Mouse (Mus musculus) heart, embryonic 16.5 days (tissue): ENCODE measurements around the gene Rdh19. TPM values are rescaled to one million over a fixed set of nuclear protein-coding genes. Genes with fewer than 3 reads are reported as not detected.
"Not testable (repeated sequence)": the region's sequence is repeated elsewhere in the genome, so short reads cannot be mapped to it uniquely, and the experiment has no call there.

Experiments used
- ATAC-seq: fragments of 200-750 bp; cut with Nextera tagmentation; replicated peaks from 2 replicates; pipeline ENCODE4 v1.8.0; 2017; ENCODE audit warnings: moderate number of reproducible peaks; ENCODE audit not compliant: insufficient read depth, low FRiP score; ENCODE audit errors: extremely low read depth
- H3K27ac ChIP-seq: fragments of 300-500 bp; sonication (generic); 2 replicates; pipeline ENCODE4 v1.5.1; 2014; ENCODE audit warnings: mild to moderate bottlenecking, low read length, control low read depth, moderate library complexity
- H3K27me3 ChIP-seq: fragments of 300-500 bp; sonication (generic); 2 replicates; pipeline ENCODE4 v1.6.1; 2014; ENCODE audit warnings: low read length, mixed read lengths; ENCODE audit not compliant: control insufficient read depth, insufficient read depth
- H3K36me3 ChIP-seq: fragments of 300-500 bp; sonication (generic); 2 replicates; pipeline ENCODE4 v1.6.1; 2014; ENCODE audit not compliant: control insufficient read depth, insufficient read depth
- H3K4me1 ChIP-seq: fragments of 300-500 bp; sonication (generic); 2 replicates; pipeline ENCODE4 v1.6.1; 2014; ENCODE audit warnings: low read length, mixed read lengths; ENCODE audit not compliant: control insufficient read depth, insufficient read depth
- H3K4me2 ChIP-seq: fragments of 300-500 bp; sonication (generic); 2 replicates; pipeline ENCODE4 v1.6.1; 2014; ENCODE audit warnings: low read depth, mild to moderate bottlenecking, control low read depth, low read length
- H3K4me3 ChIP-seq: fragments of 300-500 bp; sonication (generic); 2 replicates; pipeline ENCODE4 v1.5.1; 2014; ENCODE audit warnings: mild to moderate bottlenecking, control low read depth, low read length
- H3K9ac ChIP-seq: fragments of 300-500 bp; sonication (generic); 2 replicates; pipeline ENCODE4 v1.6.1; 2014; ENCODE audit warnings: low read length, control low read depth
- H3K9me3 ChIP-seq: fragments of 300-500 bp; sonication (generic); replicated peaks from 2 replicates; pipeline ENCODE4 v1.6.1; 2016; ENCODE audit warnings: low read length; ENCODE audit not compliant: control insufficient read depth
- WGBS: fragments of 180-500 bp; shearing (Covaris S2); extraction: QIAGEN DNeasy Blood & Tissue Kit; methylation state at CpG from one replicate; pipeline ENCODE4 v1.1.7; 2014; 5-methylcytosine and 5-hydroxymethylcytosine counted together
- polyA plus RNA-seq: library from polyadenylated mRNA; unstranded; fragments of >200 nt; fragmentation: Nextera tagmentation; extraction: Ambion mirVana; gene quantifications from 2 replicates; pipeline ENCODE4 v1.2.1, GENCODE M21; 2015

Gene Rdh19
- polyA plus RNA-seq, 1 experiment from 2014 or later, result not detected

DNA sequence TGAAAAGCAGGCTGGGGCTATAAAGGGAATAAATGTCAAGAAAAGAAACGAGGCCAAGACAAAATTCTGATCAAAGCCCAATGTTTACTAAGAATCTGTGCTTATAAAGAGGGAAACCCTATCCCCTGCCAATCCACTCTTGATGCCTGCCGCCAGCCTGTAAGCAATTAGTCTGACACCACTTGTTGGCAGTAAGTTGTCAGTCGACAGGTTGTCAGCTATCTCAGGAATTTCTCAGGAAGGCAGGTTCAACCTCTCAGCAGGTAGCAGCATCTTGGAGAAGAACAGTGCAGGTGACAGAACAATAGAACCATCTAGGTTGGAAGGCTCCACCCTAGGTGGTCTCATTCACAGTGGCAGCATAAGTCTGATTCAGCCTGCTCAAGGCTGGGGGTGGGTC, 20.6 kb upstream of the Rdh19 start:
- no peaks in the 10 kb centered on the region for H3K27me3 ChIP-seq
- no peak overlapping the region for H3K9ac ChIP-seq
- no peak overlapping the region for H3K4me2 ChIP-seq
- no peak overlapping the region for H3K4me3 ChIP-seq
- no peaks in the 10 kb centered on the region for H3K36me3 ChIP-seq
- H3K4me1 ChIP-seq, result no peaks in the 10 kb centered on the region
- no peak overlapping the region for H3K27ac ChIP-seq
- no peaks in the 10 kb centered on the region for H3K9me3 ChIP-seq
- 54% methylated on average over 3 of the region's 3 CpGs for WGBS
- ATAC-seq, result no peak

DNA sequence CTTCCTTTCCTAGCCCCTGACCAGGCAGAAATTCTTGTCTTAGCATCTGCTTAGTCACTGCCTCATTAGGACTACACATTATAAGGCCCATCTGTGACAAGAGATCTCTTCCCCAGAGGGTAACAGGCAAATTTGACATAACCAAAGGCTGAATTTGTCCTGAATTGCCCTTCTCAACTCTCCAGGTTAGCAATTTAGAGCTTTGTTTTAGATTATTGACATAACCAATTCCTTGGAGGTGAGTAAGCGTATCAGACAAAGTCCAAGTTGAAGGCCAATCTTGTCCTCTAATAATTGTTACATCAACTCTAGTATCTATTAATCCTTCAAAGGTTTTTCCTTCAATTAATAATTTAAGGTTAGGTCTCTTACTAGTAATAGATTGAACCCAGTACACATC, 15.5 kb upstream of the Rdh19 start:
- not testable (repeated sequence) for H3K9ac ChIP-seq, H3K36me3 ChIP-seq, H3K4me3 ChIP-seq, H3K27me3 ChIP-seq, ATAC-seq, H3K9me3 ChIP-seq, H3K27ac ChIP-seq, H3K4me1 ChIP-seq, H3K4me2 ChIP-seq
- 95% methylated on average over 1 of the region's 1 CpGs for WGBS

DNA sequence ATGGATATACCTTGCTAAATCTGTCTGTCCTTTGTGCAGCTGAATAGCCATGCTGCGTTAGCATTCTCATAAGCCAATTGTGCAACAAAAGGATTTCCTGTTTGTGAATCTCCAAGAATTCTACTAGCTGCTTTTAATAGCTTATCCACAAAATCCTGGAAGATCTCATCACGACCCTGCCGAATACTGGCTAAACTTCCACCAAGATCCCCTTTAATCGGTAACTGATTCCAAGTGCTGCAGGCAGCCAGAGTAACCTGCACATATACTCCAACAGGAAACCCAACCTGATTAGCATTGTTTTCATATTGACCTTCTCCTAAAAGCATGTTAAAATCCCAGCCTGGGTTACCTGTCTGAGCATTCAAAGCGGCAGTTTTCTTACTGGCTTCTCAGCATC, 14.4 kb upstream of the Rdh19 start:
- Histone ChIP-seq H3K27me3 (no peaks in the 10 kb centered on the region), H3K27ac (no peak overlapping the region), H3K9me3 (peaks cover 7% of the 10 kb centered on the region), H3K9ac (no peak overlapping the region), H3K4me2 (no peak overlapping the region), H3K36me3 (no peaks in the 10 kb centered on the region), H3K4me3 (no peak overlapping the region), H3K4me1 (no peaks in the 10 kb centered on the region)
- 67% methylated on average over 5 of the region's 5 CpGs for WGBS
- no peak for ATAC-seq

DNA sequence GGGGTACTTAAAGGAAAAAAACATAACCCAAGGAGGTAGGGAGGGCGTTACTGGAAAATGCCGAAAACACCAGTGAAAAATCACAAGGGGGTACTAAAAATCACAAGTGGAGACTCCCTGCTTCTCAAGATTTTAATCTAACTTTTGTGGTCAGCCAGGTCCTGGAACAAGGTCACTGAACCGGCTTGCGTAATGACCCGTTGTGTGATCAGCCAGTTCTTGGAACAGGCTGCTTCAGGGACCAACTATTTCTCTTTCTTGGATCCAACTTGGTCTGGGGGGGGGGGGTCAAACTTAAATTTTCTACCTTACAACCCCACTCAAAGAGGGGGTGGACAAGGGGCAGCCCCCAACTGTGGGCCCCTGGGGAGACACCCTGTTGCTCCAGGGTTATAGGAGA, 11.9 kb upstream of the Rdh19 start:
- H3K9ac ChIP-seq, H3K27ac ChIP-seq, H3K27me3 ChIP-seq, ATAC-seq, H3K4me2 ChIP-seq, H3K4me1 ChIP-seq, H3K9me3 ChIP-seq, H3K36me3 ChIP-seq, H3K4me3 ChIP-seq: not testable (repeated sequence)
- 92% methylated on average over 5 of the region's 5 CpGs for WGBS

DNA sequence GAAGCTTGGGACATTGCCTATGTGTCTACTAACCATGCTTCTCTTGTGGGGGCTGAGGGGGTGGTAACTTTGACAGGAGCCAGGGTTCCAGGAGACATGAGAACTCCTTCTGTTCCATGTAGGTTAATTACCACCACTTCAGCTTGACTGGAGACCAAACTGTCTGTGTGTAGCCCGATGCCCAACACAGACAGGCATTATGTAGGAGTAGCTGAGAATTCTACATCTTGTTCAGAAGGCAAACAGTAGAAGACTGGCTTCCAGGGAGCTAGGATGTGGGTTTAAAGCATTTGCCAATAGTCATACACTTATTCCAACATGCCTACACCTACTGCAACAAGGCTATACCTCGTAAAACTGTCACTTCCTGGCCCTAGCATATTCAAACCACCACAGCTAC, 11.2 kb upstream of the Rdh19 start:
- WGBS, result 80% methylated on average over 2 of the region's 2 CpGs

DNA sequence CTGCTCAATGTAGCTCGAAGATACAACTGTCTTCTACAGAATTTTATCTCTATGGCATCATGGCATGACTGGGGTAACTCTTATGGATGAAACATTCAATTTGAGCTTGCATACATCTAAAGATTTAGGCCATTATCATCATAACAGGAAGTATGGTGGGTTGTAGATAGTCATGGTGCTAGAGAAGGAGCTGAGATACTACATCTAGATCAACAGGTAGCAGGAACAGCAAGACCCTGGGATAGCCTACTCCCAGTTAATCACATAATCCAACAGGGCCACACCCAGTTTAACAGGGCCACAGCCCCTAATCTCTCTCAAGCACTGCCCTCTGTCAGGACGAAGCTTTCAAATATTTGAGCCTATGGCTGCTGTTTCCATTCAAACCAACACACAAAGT, 9.0 kb upstream of the Rdh19 start:
- WGBS, result 62% methylated on average over 2 of the region's 2 CpGs
- ATAC-seq, result no peak
- Histone ChIP-seq H3K27ac (no peak overlapping the region), H3K9me3 (peaks cover 7% of the 10 kb centered on the region), H3K4me1 (no peaks in the 10 kb centered on the region), H3K27me3 (no peaks in the 10 kb centered on the region), H3K36me3 (no peaks in the 10 kb centered on the region), H3K4me3 (no peak overlapping the region), H3K9ac (no peak overlapping the region), H3K4me2 (no peak overlapping the region)

More for the DNA sequence above, 11.2 kb upstream of the Rdh19 start:
- Histone ChIP-seq H3K27me3 (no peaks in the 10 kb centered on the region), H3K27ac (no peak overlapping the region), H3K4me1 (no peaks in the 10 kb centered on the region), H3K4me3 (no peak overlapping the region), H3K9me3 (peaks cover 7% of the 10 kb centered on the region), H3K9ac (no peak overlapping the region), H3K36me3 (no peaks in the 10 kb centered on the region), H3K4me2 (no peak overlapping the region)
- no peak for ATAC-seq

- H3K4me2 ChIP-seq, H3K27me3 ChIP-seq, H3K36me3 ChIP-seq, H3K4me1 ChIP-seq, H3K9me3 ChIP-seq, H3K4me3 ChIP-seq, H3K9ac ChIP-seq, ATAC-seq, H3K27ac ChIP-seq: not testable (repeated sequence)
- 90% methylated on average over 5 of the region's 5 CpGs for WGBS
Measured at GRCm38 (mm10) chr10:127845945-127846344, 3.8 kb upstream of the Rdh19 start.

- Histone ChIP-seq H3K27ac (no peak overlapping the region), H3K27me3 (no peaks in the 10 kb centered on the region), H3K9me3 (0 out of 2 replicates have a peak, but pooled peaks cover 3% of the 10 kb centered on the region), H3K4me2 (no peak overlapping the region), H3K36me3 (no peaks in the 10 kb centered on the region), H3K4me3 (no peak overlapping the region), H3K9ac (no peak overlapping the region), H3K4me1 (no peaks in the 10 kb centered on the region)
- no peak for ATAC-seq
- 45% methylated on average over 1 of the region's 1 CpGs for WGBS
Measured at GRCm38 (mm10) chr10:127848089-127848488, 1.6 kb upstream of the Rdh19 start.

DNA sequence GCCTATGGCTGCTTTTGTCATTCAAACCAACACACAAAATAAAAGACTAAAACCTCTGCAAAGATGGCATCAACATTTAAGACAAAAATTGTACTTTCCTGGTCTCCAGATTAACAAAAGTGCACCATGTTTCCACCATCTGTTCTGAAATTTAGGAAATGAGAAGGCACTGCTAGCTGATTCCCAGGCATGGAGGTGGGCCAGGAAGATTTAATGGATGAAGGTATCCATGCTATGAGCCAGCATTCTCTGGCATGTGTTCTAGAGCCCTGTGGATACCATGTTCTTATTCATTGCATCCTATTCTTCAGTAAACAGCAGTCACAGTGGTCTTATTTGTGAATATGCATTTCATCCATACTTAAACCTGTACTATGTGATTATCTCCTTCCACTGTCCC, 6.6 kb downstream of the Rdh19 start:
- Histone ChIP-seq H3K27me3 (no peaks in the 10 kb centered on the region), H3K4me1 (no peaks in the 10 kb centered on the region), H3K9ac (no peak overlapping the region), H3K4me3 (no peak overlapping the region), H3K27ac (no peak overlapping the region), H3K9me3 (no peaks in the 10 kb centered on the region), H3K36me3 (no peaks in the 10 kb centered on the region), H3K4me2 (no peak overlapping the region)
- ATAC-seq, result no peak

DNA sequence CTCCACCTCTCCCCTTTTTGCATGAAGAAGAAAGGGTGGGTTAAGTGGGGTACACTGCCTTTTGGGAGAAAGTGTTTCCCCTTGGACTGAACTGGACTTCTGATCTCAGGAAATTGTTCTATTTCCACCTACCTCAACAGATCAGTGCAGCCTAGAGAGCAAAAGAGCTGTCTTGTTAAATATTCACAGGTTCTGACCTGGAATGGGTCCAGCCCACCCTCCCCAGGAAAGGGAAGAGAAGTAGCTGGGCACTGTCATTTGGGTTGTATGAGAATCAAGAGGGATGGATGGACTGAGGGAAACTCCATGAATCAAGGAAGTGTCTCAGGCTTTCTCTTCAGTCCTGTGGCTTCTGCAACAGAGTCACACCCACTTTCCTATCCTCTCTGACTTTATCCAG, 15.2 kb downstream of the Rdh19 start:
- no peaks in the 10 kb centered on the region for H3K36me3 ChIP-seq
- H3K9ac ChIP-seq, result no peak overlapping the region
- H3K9me3 ChIP-seq, result no peaks in the 10 kb centered on the region
- no peak overlapping the region for H3K27ac ChIP-seq
- H3K27me3 ChIP-seq, result no peaks in the 10 kb centered on the region
- no peak for ATAC-seq
- H3K4me3 ChIP-seq, result no peak overlapping the region
- H3K4me1 ChIP-seq, result no peaks in the 10 kb centered on the region
- no peak overlapping the region for H3K4me2 ChIP-seq
